Mouse (Mus musculus): Measurements from ENCODE around the gene Pkp1. TPM values are rescaled to one million over a fixed set of nuclear protein-coding genes. Genes with fewer than 3 reads are reported as not detected.
A peak's percentile ranks its signal among the peaks of the same experiment; 100 is the strongest.

Pkp1 gene
- total RNA-seq (2021): not detected
- long read RNA-seq: 0 reads

GRCm38 (mm10) chr1:135918644-135919407 is at the start of gene Pkp1:
Pkp1 (minus strand) TSS chr1:135919207.
- no peak for DNase-seq (ENCODE audit: low spot score in 2 of 2)

GRCm38 (mm10) chr1:135967739-135968138 is 48.7 kb upstream of the Pkp1 start:
- no peak for DNase-seq (ENCODE audit: low spot score in 2 of 2)

GRCm38 (mm10) chr1:135964561-135964960 is 45.6 kb upstream of the Pkp1 start:
- DNase-seq (ENCODE audit: low spot score in 2 of 2): peak; percentile 34 to 67

GRCm38 (mm10) chr1:135963177-135963576 is 44.2 kb upstream of the Pkp1 start:
- DNase-seq (ENCODE audit: low spot score in 2 of 2): no peak

- DNase-seq (ENCODE audit: low spot score in 2 of 2): peak in 1 of 2 experiments; percentile 68
Measured at GRCm38 (mm10) chr1:135958483-135958882, 39.5 kb upstream of the Pkp1 start.

- no peak for DNase-seq (ENCODE audit: low spot score in 2 of 2)
Measured at GRCm38 (mm10) chr1:135948871-135949270, 29.9 kb upstream of the Pkp1 start.

- DNase-seq (ENCODE audit: low spot score in 2 of 2): peak in 1 of 2 experiments; percentile 45
Measured at GRCm38 (mm10) chr1:135946247-135946646, 27.2 kb upstream of the Pkp1 start.

- DNase-seq (ENCODE audit: low spot score in 2 of 2): peak in 1 of 2 experiments; percentile 41
Measured at GRCm38 (mm10) chr1:135945711-135946110, 26.7 kb upstream of the Pkp1 start.

- DNase-seq (ENCODE audit: low spot score in 2 of 2): peak; percentile 81 to 93
Measured at GRCm38 (mm10) chr1:135944526-135945259, 25.7 kb upstream of the Pkp1 start.

- DNase-seq (ENCODE audit: low spot score in 2 of 2): no peak
Measured at GRCm38 (mm10) chr1:135943713-135944112, 24.7 kb upstream of the Pkp1 start.

GRCm38 (mm10) chr1:135942116-135942515 is 23.1 kb upstream of the Pkp1 start:
- DNase-seq (ENCODE audit: low spot score in 2 of 2): no peak

- no peak for DNase-seq (ENCODE audit: low spot score in 2 of 2)
Measured at GRCm38 (mm10) chr1:135941259-135942006, 22.4 kb upstream of the Pkp1 start.

- no peak for DNase-seq (ENCODE audit: low spot score in 2 of 2)
Measured at GRCm38 (mm10) chr1:135936091-135936490, 17.1 kb upstream of the Pkp1 start.

- DNase-seq (ENCODE audit: low spot score in 2 of 2): no peak
Measured at GRCm38 (mm10) chr1:135933704-135934293, 14.8 kb upstream of the Pkp1 start.

- no peak for DNase-seq (ENCODE audit: low spot score in 2 of 2)
Measured at GRCm38 (mm10) chr1:135929876-135930275, 10.9 kb upstream of the Pkp1 start.

- no peak for DNase-seq (ENCODE audit: low spot score in 2 of 2)
Measured at GRCm38 (mm10) chr1:135925848-135926247, 6.8 kb upstream of the Pkp1 start.

GRCm38 (mm10) chr1:135924377-135924994 is 5.5 kb upstream of the Pkp1 start:
- no peak for DNase-seq (ENCODE audit: low spot score in 2 of 2)

GRCm38 (mm10) chr1:135923229-135923628 is 4.2 kb upstream of the Pkp1 start:
- DNase-seq (ENCODE audit: low spot score in 2 of 2): no peak

- DNase-seq (ENCODE audit: low spot score in 2 of 2): no peak
Measured at GRCm38 (mm10) chr1:135917206-135917605, 1.8 kb downstream of the Pkp1 start.

GRCm38 (mm10) chr1:135916486-135917058 is 2.4 kb downstream of the Pkp1 start:
- no peak for DNase-seq (ENCODE audit: low spot score in 2 of 2)

Measured in layer of hippocampus, adult 18-20 months (tissue).